8 mouse cellular contexts compared by ENCODE assay signal in genomic region chr4:95050518-95051278, GRCm38 (mm10). TPM values are rescaled to one million over a fixed set of nuclear protein-coding genes. Genes with fewer than 3 reads are reported as not detected.
DNase-seq lines count a peak whose midpoint lies in the region.

No protein-coding gene starts in this region.

- H3K4me1 ChIP-seq in midbrain, embryonic 10.5 days: peaks cover 55% of the 10 kb centered on the region

- H3K36me3 ChIP-seq in midbrain, embryonic 10.5 days: no peaks in the 10 kb centered on the region

- peak; percentile 77 for DNase-seq in ZHBTc4 (ENCODE audit: low read depth, low spot score)
- DNase-seq in embryo, embryonic 10.5 days (ENCODE audit: low spot score): peak; percentile 74
- DNase-seq in gastrocnemius, postnatal 4 days (ENCODE audit: low spot score in 2 of 2): peak; percentile 50 to 76
- peak; percentile 82 for DNase-seq in kidney, adult 11 months
- peak; percentile 77 for DNase-seq in left cerebral cortex, postnatal 4 days
- DNase-seq in midbrain, embryonic 10.5 days (ENCODE audit: low spot score): peak; percentile 72
- peak; percentile 74 for DNase-seq in skeletal muscle tissue, adult 2 months (ENCODE audit: low read depth, low spot score)
- peak; percentile 63 for DNase-seq in yolk sac, embryonic 10.5 days (ENCODE audit: low spot score)

- H3K27me3 ChIP-seq in midbrain, embryonic 10.5 days (ENCODE audit: low read depth, poor library complexity, severe bottlenecking): no peaks in the 10 kb centered on the region

- intact Hi-C loops in left cerebral cortex, postnatal 4 days (cut with DNase I): loop anchor here (5.0 kb wide), 1 partner anchor 822 kb away; no protein-coding TSS in a partner anchor

- under 1% methylated on average over 70 of the region's 70 CpGs for WGBS in midbrain, embryonic 10.5 days

- peak overlapping the region; percentile 88 for H3K4me3 ChIP-seq in midbrain, embryonic 10.5 days

- H3K9me3 ChIP-seq in midbrain, embryonic 10.5 days (replicated peaks): no peaks in the 10 kb centered on the region

- peak overlapping the region; percentile 98 for H3K27ac ChIP-seq in midbrain, embryonic 10.5 days (replicated peaks)

RNA-seq across cellular contexts. Expression of gene Jun, which starts 1.3 kb away (rescaled TPM):
- 10 to 100 TPM; 54.6 to 74.7 TPM for total RNA-seq in gastrocnemius, postnatal 4 days (2021)
- total RNA-seq in left cerebral cortex, postnatal 4 days (2021): 10 to 100 TPM; 35.5 to 37.4 TPM
- 68.9 and 71.0 TPM in 2 replicates for polyA plus RNA-seq in midbrain, embryonic 10.5 days (2016; fragmentation: Nextera tagmentation; extraction: Ambion mirVana)

Comparison
In these comparisons a context has a peak if more than half of its experiments do, and no peak if none do; other contexts are left out.
1. Peak in every context shown above with its lines: DNase-seq, H3K4me3 ChIP-seq and H3K27ac ChIP-seq.